Mouse (Mus musculus): Measurements from ENCODE around the gene Smarcc1. TPM values are rescaled to one million over a fixed set of nuclear protein-coding genes. Genes with fewer than 3 reads are reported as not detected.
"Not testable (repeated sequence)": the region's sequence is repeated elsewhere in the genome, so short reads cannot be mapped to it uniquely, and the experiment has no call there.

Smarcc1 gene
- total RNA-seq (2021), result 10 to 100 TPM; 65.2 to 65.5 TPM
- long read RNA-seq, experiment 1, full-length matches to known transcripts, result 15 of 28 reads
- long read RNA-seq, experiment 1, partial matches to known transcripts, result 9 of 28 reads
- long read RNA-seq, experiment 1, other reads (novel, unspliced or antisense), result 4 of 28 reads
- long read RNA-seq, experiment 2, full-length matches to known transcripts, result 11 of 20 reads
- long read RNA-seq, experiment 2, partial matches to known transcripts, result 7 of 20 reads
- long read RNA-seq, experiment 2, other reads (novel, unspliced or antisense), result 2 of 20 reads

DNA sequence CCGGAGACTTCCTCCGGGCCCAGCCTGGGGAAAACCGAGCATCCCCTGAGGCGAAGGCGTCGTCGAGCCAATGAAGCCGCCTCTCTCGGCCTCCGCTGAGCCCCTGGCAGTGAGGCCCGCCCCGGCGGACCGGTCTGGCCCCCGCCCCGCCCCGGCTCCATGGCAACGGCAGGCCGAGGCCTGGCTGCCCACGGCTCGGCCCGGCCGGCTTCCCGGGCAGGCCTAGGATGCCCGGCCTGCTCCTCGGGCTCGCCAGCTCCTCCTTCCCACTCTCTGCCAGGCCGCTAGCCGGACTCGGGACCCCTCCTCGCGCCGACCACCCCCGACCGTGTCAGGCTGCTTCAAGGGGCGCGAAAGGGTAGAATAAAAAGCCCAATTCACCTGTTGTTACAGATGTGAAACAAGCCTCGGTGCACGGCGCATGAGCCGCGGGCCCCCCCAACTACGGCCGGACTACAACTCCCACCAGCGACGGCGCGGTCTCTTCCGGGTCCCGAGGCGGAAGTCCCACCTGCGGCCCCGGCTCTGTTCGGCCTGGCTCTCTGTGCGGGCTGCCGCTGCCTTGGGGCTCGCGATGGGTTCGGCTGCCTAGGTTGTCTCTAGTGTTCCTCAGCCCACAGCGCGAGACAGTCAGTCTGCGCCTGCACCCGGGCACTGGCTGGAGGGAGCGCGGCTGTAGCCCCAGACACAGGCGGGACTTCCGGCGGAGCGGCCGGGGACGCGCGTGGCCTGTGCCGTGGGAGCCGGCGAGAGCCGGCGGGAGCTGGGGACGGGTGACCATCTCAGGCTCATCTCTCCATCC is at the start of gene Smarcc1:
Gene Smarcc1, plus strand, starts transcription at position 732 of the 802 bp plus-strand sequence.
- DNase-seq (ENCODE audit: low spot score in 2 of 2), result peak; percentile 92 to 94

GRCm38 (mm10) chr9:110068745-110069144 is 48.8 kb upstream of the Smarcc1 start:
- DNase-seq (ENCODE audit: low spot score in 2 of 2), result no peak

GRCm38 (mm10) chr9:110070358-110070757 is 47.1 kb upstream of the Smarcc1 start:
- DNase-seq (ENCODE audit: low spot score in 2 of 2), result no peak

- no peak for DNase-seq (ENCODE audit: low spot score in 2 of 2)
Measured at GRCm38 (mm10) chr9:110071011-110071410, 46.5 kb upstream of the Smarcc1 start.

DNA sequence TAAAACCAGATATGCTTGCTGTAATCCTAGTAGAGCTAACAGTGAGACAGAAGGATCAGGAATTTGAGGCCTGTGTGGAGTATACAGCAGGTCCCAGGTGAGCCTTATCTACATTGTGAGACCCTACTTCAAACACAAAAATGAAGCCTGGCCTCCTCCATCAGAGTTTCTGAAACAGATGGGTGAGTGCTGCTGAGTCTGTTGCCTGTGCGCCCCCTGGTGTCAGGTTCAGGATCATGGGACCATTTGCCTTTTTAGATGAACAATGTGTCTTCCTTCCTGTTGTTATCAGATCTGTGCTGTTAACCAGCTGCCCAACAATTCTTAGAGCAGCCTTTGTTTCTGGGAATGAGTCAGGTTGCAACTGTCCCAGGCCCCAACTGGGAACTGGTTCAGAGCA is 45.7 kb upstream of the Smarcc1 start:
- DNase-seq (ENCODE audit: low spot score in 2 of 2), result peak; percentile 80 to 90

- not testable (repeated sequence) for DNase-seq (ENCODE audit: low spot score in 2 of 2)
Measured at GRCm38 (mm10) chr9:110076468-110076867, 41.0 kb upstream of the Smarcc1 start.

DNA sequence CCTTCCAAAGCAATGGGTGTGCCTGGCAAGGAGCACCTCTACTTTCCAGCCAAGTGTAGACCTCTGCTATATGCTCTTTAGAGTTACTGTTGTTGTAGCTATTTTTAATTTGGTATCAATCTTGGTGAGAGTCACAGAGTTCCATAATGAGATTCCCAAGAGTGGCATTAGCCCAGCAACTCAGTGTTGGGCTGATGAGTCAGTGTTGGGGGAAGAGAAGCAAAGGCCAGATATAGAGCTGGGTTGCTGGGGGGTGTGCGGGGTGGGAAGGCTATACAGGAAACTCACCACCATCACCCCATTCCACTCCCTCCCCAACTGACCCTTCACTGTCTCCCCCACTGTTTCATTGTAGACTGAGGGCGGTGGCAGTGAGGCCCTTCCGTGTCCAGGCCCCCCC is 36.4 kb upstream of the Smarcc1 start:
- no peak for DNase-seq (ENCODE audit: low spot score in 2 of 2)

DNA sequence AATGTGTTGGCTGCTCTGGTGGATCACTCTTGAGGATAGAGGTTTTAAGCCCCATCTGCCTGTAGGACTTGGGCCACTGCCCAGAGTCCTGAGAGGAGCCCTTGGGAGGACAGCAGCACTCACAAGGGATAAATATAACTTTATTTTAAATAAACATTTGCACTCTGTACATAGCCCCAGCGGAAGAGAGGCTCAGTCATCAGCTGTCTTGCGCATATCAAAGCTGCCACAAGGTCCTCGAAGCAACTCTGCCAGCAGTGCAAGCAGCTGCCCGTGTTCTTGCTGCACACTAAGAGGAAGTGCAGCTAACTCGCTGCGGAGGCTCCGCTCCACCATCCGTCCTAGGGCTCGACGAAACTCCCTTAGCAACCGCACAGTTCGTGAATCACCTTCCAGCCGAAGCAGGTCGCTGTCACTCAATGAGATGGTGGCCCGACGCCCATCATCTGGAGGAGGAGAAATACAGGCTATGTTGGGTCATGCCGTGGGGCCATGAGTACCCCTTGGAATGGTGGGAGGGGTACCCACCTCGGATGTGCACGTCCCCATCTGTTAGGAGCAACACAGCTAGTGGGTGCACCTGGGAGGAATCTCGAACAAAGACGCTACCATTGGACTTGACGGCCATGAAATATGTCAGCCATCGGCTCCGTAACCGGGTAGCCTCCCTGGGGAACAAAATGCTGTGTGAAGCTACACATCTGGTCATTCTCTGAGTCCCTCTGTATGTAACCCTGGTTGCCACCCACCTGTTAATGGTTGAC is 33.1 kb upstream of the Smarcc1 start:
- peak in 1 of 2 experiments; percentile 22 for DNase-seq (ENCODE audit: low spot score in 2 of 2)

- DNase-seq (ENCODE audit: low spot score in 2 of 2), result no peak
Measured at GRCm38 (mm10) chr9:110085693-110086092, 31.8 kb upstream of the Smarcc1 start.

GRCm38 (mm10) chr9:110093303-110093702 is 24.2 kb upstream of the Smarcc1 start:
- DNase-seq (ENCODE audit: low spot score in 2 of 2), result no peak

DNA sequence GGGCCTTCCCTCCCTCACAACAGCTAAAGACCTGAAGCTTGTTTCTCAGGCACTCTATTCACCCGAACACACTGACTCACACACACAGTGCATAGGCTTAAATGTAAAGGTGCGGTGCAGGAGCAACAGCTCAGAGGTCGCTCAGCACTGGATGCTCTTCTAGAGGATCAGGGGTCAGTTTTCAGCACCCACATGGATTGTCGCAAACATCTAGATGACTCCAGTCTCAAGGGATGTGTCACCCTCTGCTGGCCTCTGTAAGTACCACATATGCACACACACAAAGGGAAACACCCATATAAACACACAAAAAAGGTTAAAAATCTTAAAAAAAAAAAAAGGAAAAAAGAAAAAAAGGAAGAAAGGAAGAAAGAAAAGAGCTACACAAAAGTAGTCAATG is 22.7 kb upstream of the Smarcc1 start:
- DNase-seq (ENCODE audit: low spot score in 2 of 2), result no peak

- no peak for DNase-seq (ENCODE audit: low spot score in 2 of 2)
Measured at GRCm38 (mm10) chr9:110097791-110098190, 19.7 kb upstream of the Smarcc1 start.

DNA sequence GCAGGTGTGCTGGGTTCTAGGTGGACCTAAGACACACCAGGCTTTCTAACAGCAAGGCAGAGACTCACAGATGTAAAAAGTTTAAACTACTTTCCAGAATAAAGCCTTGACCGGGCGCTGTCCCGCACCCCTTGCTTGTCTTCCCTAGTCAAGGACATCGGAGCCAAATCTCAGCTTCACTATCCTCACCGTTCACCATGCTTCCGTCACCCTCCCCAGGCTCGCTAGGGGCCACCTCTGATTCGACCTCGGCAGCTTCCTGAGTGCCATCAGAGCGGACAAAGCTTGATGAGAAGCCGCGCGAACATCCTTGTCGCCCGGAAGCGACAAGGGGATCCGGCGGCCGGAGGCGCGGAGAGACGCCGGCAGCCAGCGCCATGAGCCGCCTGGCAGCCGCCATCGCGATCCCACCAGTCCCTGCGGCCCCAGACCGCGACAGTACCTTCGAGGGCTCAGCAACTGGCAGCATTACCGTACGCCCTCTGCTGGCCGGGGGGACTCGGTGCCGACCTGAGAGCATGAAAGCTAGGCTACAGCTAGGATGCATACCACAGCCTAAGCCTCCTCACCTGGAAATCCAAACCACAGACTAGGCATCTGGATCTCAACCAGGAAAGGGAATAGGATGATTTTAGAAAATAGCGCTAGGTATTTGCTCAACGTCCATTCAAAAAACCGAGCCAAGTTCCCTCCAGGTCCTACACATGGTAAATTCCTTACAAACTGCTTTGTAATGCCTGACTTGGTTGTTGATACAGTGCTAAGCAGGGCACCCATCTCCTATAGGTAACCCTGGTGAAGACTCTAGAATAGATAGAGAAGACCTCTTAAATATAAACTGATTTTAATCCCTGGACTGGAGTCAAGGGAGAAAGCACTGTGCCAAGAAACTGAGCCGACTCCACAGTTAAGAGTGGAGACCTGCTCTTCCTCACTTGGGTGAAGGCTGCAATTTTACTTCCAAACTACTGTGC is 16.6 kb upstream of the Smarcc1 start:
- peak; percentile 91 to 96 for DNase-seq (ENCODE audit: low spot score in 2 of 2)

DNA sequence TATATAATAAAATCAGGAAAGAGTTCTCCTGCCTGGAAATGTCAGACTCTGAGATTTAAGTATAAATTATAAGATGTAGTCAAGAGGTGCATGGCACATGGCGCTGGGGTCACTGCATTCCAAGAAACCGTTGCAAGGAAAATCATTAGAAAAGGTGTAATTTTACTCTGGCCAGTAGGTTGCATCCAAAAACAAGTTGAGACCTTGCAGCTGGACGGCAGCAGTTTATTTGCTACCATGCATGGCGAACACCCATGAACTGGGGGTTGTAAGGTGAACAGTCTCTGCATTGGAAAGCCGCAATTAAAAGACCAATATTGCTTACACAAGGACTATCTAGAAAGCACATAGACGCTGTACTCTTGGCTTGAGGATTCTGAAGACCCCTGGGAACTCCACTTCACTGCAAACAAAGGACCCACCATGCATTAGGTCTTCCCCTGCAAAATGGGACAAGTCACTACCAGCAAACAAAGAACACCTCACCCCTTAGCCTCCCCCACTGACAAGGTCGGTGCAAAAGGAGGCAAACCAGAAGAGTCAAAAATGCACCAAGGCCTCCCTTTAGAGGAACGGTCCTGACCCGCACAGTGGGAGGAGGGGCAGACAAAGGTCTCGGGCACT is 1.0 kb upstream of the Smarcc1 start:
- no peak for DNase-seq (ENCODE audit: low spot score in 2 of 2)

DNA sequence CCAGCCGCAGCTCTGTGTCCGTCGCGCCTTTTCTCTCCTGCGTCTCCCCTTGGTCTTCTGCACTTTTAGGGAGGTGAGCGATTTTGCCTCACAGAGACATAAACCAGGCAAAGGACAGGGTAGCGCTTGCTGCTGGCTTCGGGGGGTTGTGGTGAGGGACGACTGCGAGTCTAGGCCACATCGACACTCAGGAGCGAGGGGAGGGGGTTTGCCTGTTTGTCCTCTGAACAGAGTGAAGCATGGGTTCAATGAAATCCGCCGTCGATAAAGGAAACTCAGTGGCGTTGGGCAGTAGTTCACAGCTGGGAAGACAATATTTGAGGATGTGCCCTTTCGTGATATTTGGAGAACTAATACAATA is 251 bp downstream of the Smarcc1 start, which contains the start of gene Dhx30:
Gene Dhx30, minus strand, starts transcription at position 52 of the 361 bp plus-strand sequence.
- no peak for DNase-seq (ENCODE audit: low spot score in 2 of 2)

DNA sequence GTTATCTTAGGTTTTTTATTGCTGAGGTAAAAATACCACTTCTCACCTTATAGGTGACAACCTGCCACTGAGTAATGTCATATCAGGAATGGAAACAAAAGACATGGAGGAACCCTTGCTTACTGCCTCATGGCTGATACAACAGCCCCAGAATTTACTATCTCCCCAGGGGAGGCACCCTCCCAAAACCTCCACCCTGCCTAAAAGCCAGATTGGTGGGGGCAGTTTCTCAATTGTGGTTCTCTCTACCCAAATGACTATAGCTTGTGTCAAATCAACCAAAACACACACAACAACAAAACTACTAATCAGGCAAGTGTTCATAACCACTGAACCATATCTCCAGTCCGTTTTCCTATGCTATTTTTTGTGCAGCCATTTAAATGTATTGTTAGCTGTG is 741 bp downstream of the Smarcc1 start:
- DNase-seq (ENCODE audit: low spot score in 2 of 2), result no peak

DNA sequence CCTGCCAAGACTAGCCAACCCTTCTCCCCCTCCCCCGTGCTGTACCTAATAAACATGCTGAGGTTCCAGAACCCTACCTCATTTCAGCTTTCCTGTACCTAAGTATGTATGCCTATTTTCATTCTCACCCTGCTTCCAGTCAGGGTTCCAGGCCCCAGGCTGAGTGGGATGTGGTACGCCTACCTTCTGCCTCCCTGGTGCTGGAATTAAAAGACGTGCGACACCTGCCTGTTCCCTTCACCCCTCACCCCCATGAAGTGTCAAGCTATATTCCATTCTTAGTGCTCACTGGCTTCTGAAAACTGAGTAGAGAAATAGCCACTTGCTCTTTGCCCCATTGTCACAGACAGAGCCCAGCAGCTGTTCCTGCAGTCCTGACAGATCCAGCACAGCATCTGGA is 3.9 kb downstream of the Smarcc1 start:
- no peak for DNase-seq (ENCODE audit: low spot score in 2 of 2)

- DNase-seq (ENCODE audit: low spot score in 2 of 2), result no peak
Measured at GRCm38 (mm10) chr9:110123322-110123721, 5.8 kb downstream of the Smarcc1 start.

- not testable (repeated sequence) for DNase-seq (ENCODE audit: low spot score in 2 of 2)
Measured at GRCm38 (mm10) chr9:110124008-110124540, 6.6 kb downstream of the Smarcc1 start.
